Mouse (Mus musculus): ENCODE results near the gene Fgf9. TPM values are rescaled to one million over a fixed set of nuclear protein-coding genes. Genes with fewer than 3 reads are reported as not detected.

Gene Fgf9
- polyA plus RNA-seq, 1 experiment, result 41.3 TPM

DNA sequence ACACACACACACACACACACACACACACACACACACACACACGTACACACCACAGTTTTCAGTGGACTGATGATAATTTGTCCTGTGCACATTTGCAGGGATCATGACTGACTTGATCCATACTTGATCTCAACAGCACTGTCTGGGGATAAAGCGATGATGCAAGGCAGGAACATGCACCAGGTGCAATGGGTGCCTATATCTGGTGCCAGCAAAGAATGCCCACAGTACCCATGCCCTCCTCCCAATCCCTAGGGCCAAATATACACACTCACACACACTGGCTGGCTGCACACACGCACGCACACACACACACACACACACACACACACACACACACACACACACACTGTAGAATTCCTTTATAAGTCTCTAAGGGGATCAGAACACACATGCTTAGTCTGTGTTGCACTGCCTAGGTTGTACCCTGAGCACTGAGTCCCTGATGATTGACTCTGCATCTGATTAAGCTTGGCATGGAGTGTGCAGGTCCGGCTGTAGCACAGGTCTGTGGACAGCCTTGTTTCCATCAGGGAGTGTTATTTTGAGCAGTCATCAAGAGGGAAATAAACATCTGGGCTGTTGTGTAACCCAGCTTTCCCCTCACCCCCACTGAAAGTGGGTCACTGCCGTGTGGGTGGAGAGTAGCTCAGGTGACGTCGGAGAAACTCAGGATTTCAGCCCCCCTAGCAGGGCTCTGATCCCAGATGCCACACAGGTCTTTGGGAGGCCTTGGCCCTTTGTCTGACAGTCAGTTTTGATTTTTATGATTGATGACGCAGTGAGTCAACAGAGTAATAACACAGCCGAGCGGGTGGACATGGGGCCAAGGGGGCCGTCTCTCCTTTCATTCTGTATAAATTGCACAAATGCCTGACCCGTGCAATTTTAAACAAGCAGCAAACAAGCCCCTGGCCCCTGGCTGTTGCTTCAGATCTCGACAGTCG lies 83.4 kb downstream of the Fgf9 start:
- Histone ChIP-seq H3K4me1 (ENCODE audit: control insufficient read depth, insufficient read depth, low read length) (peaks cover 4% of the 10 kb centered on the region; the same call in 1 of the 2 replicates), H3K4me3 (replicated peaks; ENCODE audit: insufficient read depth, low read depth, low read length) (no peak overlapping the region), H3K27ac (ENCODE audit: insufficient read depth, low read length) (no peak overlapping the region), H3K27me3 (ENCODE audit: control insufficient read depth, insufficient read depth, low read length) (no peaks in the 10 kb centered on the region)
- WGBS, result 51% methylated on average over 15 of the region's 15 CpGs
- no peak for TF ChIP-seq POLR2A (IDR thresholded peaks at IDR 0.05; ENCODE audit: borderline replicate concordance, insufficient read depth, low read length)
- TF ChIP-seq CTCF (IDR thresholded peaks at IDR 0.05; ENCODE audit: borderline replicate concordance, insufficient read depth, low read depth, low read length), result no peak
- no peak for DNase-seq

DNA sequence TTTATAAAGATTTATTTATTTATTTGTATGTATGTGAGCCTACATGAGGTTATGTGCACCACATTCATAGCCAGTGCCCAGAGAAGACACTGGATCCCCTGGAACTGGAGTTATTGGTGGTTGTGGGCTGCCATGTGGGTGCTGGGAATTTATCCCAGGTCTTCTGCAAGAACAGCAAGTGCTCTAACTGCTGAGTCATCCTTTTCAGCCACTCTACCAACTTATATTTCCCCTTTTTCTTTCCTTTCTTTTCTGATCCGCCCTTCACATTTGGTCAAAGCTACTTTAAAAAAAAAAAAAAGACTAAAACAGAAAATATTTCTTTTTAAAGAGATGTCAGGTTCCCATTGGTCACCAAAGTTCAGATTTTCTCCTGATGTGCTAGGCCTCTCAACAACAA lies 90.3 kb downstream of the Fgf9 start:
- no peaks in the 10 kb centered on the region for H3K4me1 ChIP-seq (ENCODE audit: control insufficient read depth, insufficient read depth, low read length)
- no peak overlapping the region for H3K4me3 ChIP-seq (replicated peaks; ENCODE audit: insufficient read depth, low read depth, low read length)
- no peaks in the 10 kb centered on the region for H3K27me3 ChIP-seq (ENCODE audit: control insufficient read depth, insufficient read depth, low read length)
- H3K27ac ChIP-seq (ENCODE audit: insufficient read depth, low read length), result no peak overlapping the region
- no peak for DNase-seq
- no peak for TF ChIP-seq POLR2A (IDR thresholded peaks at IDR 0.05; ENCODE audit: borderline replicate concordance, insufficient read depth, low read length)
- TF ChIP-seq CTCF (IDR thresholded peaks at IDR 0.05; ENCODE audit: borderline replicate concordance, insufficient read depth, low read depth, low read length), result no peak
- 76% methylated on average over 1 of the region's 1 CpGs for WGBS

Other genes starting within 250 kb of the Fgf9 start
- 0.38 and 0.41 TPM in 2 replicates for gene Ska3, start 244.4 kb upstream of the Fgf9 start, polyA plus RNA-seq (2012; rRNA removed)
- gene Mrpl57, start 244.3 kb upstream of the Fgf9 start, polyA plus RNA-seq (2012; rRNA removed), result 65.6 and 69.5 TPM in 2 replicates
- gene Zdhhc20, start 180.3 kb upstream of the Fgf9 start, polyA plus RNA-seq (2012; rRNA removed), result 31.4 and 39.8 TPM in 2 replicates
- 19.8 and 21.3 TPM in 2 replicates for gene Micu2, start 71.3 kb upstream of the Fgf9 start, polyA plus RNA-seq (2012; rRNA removed)

Data from cerebellum, adult 2 months (tissue).